Mouse (Mus musculus): ENCODE results near the gene Chd2. TPM values are rescaled to one million over a fixed set of nuclear protein-coding genes. Genes with fewer than 3 reads are reported as not detected.
"Not testable (repeated sequence)": the region's sequence is repeated elsewhere in the genome, so short reads cannot be mapped to it uniquely, and the experiment has no call there.

Gene Chd2
- polyA plus RNA-seq, 1 experiment from 2014 or later: 41.5 TPM

DNA sequence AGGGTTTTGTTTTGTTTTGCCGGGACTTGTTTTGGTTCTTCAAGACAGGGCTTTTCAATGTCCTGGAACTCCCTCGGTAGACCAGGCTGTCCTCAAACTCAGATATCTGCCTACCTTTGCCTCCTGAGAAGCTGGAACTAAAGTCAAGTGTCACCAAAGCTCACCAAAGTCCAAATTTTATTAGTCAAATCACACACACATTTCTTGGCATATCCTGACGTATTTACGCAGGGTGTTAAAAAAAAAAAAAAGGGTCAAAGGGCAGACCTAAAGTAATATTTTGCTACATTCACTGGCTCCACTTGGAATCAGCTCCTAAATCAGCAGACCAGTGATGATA, 5.8 kb downstream of the Chd2 start:
- H3K4me2 ChIP-seq (replicated peaks): no peak overlapping the region
- no peak for ATAC-seq (ENCODE audit: low FRiP score, low read depth)
- no peaks in the 10 kb centered on the region for H3K27me3 ChIP-seq (replicated peaks)
- H3K4me3 ChIP-seq: no peak overlapping the region
- WGBS: 83% methylated on average over 4 of the region's 4 CpGs
- no peak overlapping the region for H3K27ac ChIP-seq
- peaks cover 16% of the 10 kb centered on the region for H3K4me1 ChIP-seq
- no peak overlapping the region for H3K9ac ChIP-seq
- H3K9me3 ChIP-seq: no peaks in the 10 kb centered on the region
- H3K36me3 ChIP-seq: no peaks in the 10 kb centered on the region

- Histone ChIP-seq H3K9ac (no peak overlapping the region), H3K4me3 (no peak overlapping the region), H3K27ac (no peak overlapping the region), H3K36me3 (no peaks in the 10 kb centered on the region), H3K4me1 (peaks cover 16% of the 10 kb centered on the region), H3K4me2 (replicated peaks) (no peak overlapping the region), H3K27me3 (replicated peaks) (no peaks in the 10 kb centered on the region), H3K9me3 (no peaks in the 10 kb centered on the region)
- no peak for ATAC-seq (ENCODE audit: low FRiP score, low read depth)
- WGBS: 83% methylated on average over 2 of the region's 2 CpGs
These were observed 6.4 kb downstream of the Chd2 start for GRCm38 (mm10) chr7:73534937-73535860.

GRCm38 (mm10) chr7:73533457-73533856, 8.2 kb downstream of the Chd2 start:
- 69% methylated on average over 2 of the region's 2 CpGs for WGBS
- Histone ChIP-seq H3K27ac (no peak overlapping the region), H3K27me3 (replicated peaks) (no peaks in the 10 kb centered on the region), H3K36me3 (no peaks in the 10 kb centered on the region), H3K9ac (no peak overlapping the region), H3K4me2 (replicated peaks) (0 out of 2 replicates have a peak overlapping the region, but pooled peaks have one; percentile 9), H3K9me3 (no peaks in the 10 kb centered on the region), H3K4me3 (no peak overlapping the region), H3K4me1 (peaks cover 16% of the 10 kb centered on the region)
- no peak for ATAC-seq (ENCODE audit: low FRiP score, low read depth)

DNA sequence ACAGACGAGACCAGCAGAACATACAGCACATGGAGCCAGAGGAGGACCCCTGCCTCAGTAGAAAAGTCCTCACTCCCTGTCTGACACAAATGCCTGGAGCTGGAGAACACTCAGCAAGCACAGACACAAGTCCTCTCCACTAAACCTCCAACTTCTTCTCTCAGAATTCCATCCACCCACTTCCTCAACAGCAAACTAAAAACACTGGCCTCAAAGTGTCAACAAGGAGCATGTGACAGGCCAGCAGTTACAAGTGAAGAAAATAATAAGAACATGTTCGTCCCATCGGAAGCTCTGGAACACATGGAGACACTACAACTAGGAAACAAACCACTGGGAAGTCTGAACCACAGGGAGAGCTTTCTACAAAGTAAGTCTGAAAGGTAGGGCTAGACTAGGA, 8.7 kb downstream of the Chd2 start:
- H3K27ac ChIP-seq: no peak overlapping the region
- ATAC-seq (ENCODE audit: low FRiP score, low read depth): no peak
- no peak overlapping the region for H3K4me2 ChIP-seq (replicated peaks)
- no peak overlapping the region for H3K9ac ChIP-seq
- H3K36me3 ChIP-seq: no peaks in the 10 kb centered on the region
- H3K4me1 ChIP-seq: peaks cover 16% of the 10 kb centered on the region
- no peak overlapping the region for H3K4me3 ChIP-seq
- 79% methylated on average over 3 of the region's 3 CpGs for WGBS
- no peaks in the 10 kb centered on the region for H3K27me3 ChIP-seq (replicated peaks)
- no peaks in the 10 kb centered on the region for H3K9me3 ChIP-seq

- Histone ChIP-seq H3K4me2 (replicated peaks) (no peak overlapping the region), H3K27ac (no peak overlapping the region), H3K9ac (no peak overlapping the region), H3K4me3 (no peak overlapping the region), H3K9me3 (no peaks in the 10 kb centered on the region), H3K27me3 (replicated peaks) (no peaks in the 10 kb centered on the region), H3K4me1 (peaks cover 14% of the 10 kb centered on the region), H3K36me3 (no peaks in the 10 kb centered on the region)
- no peak for ATAC-seq (ENCODE audit: low FRiP score, low read depth)
- WGBS: 78% methylated on average over 3 of the region's 3 CpGs
These were observed 9.5 kb downstream of the Chd2 start for GRCm38 (mm10) chr7:73532139-73532538.

DNA sequence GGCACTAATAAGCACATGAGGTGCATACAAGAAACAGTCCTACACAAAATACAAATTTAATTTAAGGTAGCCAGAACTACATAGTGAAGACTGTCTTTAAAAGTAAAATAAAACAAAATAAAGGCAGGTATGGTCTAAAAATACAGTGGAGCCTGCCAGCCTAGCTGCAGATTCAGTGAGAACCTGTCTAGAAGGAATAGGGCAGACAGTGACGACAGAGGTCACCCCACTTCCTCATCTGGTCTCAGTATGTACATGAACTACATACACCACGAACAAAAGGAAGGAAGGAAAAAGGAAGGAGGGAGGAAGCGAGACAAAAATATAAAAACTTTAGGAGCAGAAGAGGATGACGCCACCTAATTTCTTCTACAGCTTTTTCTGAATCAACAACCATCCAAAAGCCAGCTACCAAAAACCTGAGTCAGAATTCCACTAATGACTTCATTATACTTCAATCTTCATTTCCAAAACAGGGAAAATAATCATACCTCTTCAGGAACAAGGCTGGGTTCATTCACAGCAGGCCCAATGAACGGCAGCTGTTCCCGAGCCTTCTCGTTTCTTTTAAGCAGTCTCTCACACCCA, 10.0 kb downstream of the Chd2 start:
- peaks cover 11% of the 10 kb centered on the region for H3K4me1 ChIP-seq
- no peak overlapping the region for H3K27ac ChIP-seq
- no peak overlapping the region for H3K4me2 ChIP-seq (replicated peaks)
- H3K36me3 ChIP-seq: no peaks in the 10 kb centered on the region
- no peaks in the 10 kb centered on the region for H3K27me3 ChIP-seq (replicated peaks)
- WGBS: 90% methylated on average over 7 of the region's 7 CpGs
- H3K4me3 ChIP-seq: no peak overlapping the region
- ATAC-seq (ENCODE audit: low FRiP score, low read depth): no peak
- no peak overlapping the region for H3K9ac ChIP-seq
- H3K9me3 ChIP-seq: no peaks in the 10 kb centered on the region

DNA sequence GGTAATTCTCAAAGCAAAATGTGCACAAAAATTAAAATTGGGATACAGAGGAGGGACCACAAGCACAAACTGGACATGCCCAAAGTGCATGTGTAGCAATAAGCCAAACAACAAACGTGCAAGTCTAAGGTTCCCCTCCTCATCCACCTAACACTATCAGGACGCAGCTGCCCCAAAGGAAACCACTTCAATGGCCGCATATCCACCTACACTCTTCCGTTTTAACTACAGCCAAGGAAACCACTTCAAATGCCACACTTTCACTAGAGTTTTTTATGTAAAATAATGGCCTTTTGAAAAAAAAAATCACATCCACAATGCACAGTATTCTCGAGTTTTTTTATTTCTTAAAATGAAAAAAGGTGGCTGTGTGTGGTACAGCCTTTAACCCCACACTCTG, 10.8 kb downstream of the Chd2 start:
- Histone ChIP-seq H3K4me2 (replicated peaks) (no peak overlapping the region), H3K9me3 (no peaks in the 10 kb centered on the region), H3K4me1 (peaks cover 11% of the 10 kb centered on the region), H3K36me3 (no peaks in the 10 kb centered on the region), H3K27ac (no peak overlapping the region), H3K27me3 (replicated peaks) (no peaks in the 10 kb centered on the region), H3K9ac (no peak overlapping the region), H3K4me3 (no peak overlapping the region)
- no peak for ATAC-seq (ENCODE audit: low FRiP score, low read depth)
- 90% methylated on average over 5 of the region's 5 CpGs for WGBS

GRCm38 (mm10) chr7:73530164-73530563, 11.5 kb downstream of the Chd2 start:
- H3K27me3 ChIP-seq (replicated peaks): no peaks in the 10 kb centered on the region
- no peak overlapping the region for H3K9ac ChIP-seq
- no peak overlapping the region for H3K4me3 ChIP-seq
- 94% methylated on average over 5 of the region's 5 CpGs for WGBS
- ATAC-seq (ENCODE audit: low FRiP score, low read depth): no peak
- no peaks in the 10 kb centered on the region for H3K9me3 ChIP-seq
- peaks cover 11% of the 10 kb centered on the region for H3K4me1 ChIP-seq
- H3K36me3 ChIP-seq: no peaks in the 10 kb centered on the region
- no peak overlapping the region for H3K4me2 ChIP-seq (replicated peaks)
- H3K27ac ChIP-seq: no peak overlapping the region

DNA sequence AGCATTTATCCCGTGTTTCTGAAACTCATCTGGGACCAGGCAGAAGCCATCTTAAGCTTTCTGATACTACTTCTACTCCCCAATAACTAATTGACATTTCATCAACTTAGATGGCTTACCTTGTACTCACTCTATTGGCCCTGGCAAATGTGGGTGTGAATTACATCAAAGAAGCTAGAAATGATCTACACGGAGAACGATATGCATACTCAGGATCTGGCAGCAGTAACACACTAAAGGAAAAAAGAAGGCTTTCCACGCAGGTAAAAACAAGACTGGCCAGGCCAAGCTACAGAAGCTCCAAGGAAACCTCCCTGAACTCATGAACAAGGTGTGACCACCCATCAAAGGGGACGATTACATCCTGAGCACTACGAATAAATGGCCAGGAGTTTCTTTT, 12.4 kb downstream of the Chd2 start:
- no peak for ATAC-seq (ENCODE audit: low FRiP score, low read depth)
- H3K27ac ChIP-seq: no peak overlapping the region
- no peaks in the 10 kb centered on the region for H3K27me3 ChIP-seq (replicated peaks)
- WGBS: 94% methylated on average over 6 of the region's 6 CpGs
- H3K9ac ChIP-seq: no peak overlapping the region
- H3K4me3 ChIP-seq: no peak overlapping the region
- H3K4me1 ChIP-seq: peaks cover 17% of the 10 kb centered on the region
- H3K36me3 ChIP-seq: no peaks in the 10 kb centered on the region
- H3K9me3 ChIP-seq: no peaks in the 10 kb centered on the region
- no peak overlapping the region for H3K4me2 ChIP-seq (replicated peaks)

- H3K4me3 ChIP-seq; H3K27ac ChIP-seq; ATAC-seq (ENCODE audit: low FRiP score, low read depth); H3K9me3 ChIP-seq; H3K4me2 ChIP-seq (replicated peaks); H3K9ac ChIP-seq; H3K36me3 ChIP-seq; H3K27me3 ChIP-seq (replicated peaks): not testable (repeated sequence)
- WGBS: 92% methylated on average over 7 of the region's 7 CpGs
- peaks cover 16% of the 10 kb centered on the region for H3K4me1 ChIP-seq
These were observed 13.2 kb downstream of the Chd2 start for GRCm38 (mm10) chr7:73528377-73528894.

- Histone ChIP-seq H3K4me1 (peaks cover 16% of the 10 kb centered on the region), H3K36me3 (no peaks in the 10 kb centered on the region), H3K27ac (no peak overlapping the region), H3K9ac (no peak overlapping the region), H3K27me3 (replicated peaks) (no peaks in the 10 kb centered on the region), H3K4me2 (replicated peaks) (no peak overlapping the region), H3K9me3 (no peaks in the 10 kb centered on the region), H3K4me3 (no peak overlapping the region)
- 91% methylated on average over 4 of the region's 4 CpGs for WGBS
- no peak for ATAC-seq (ENCODE audit: low FRiP score, low read depth)
These were observed 14.4 kb downstream of the Chd2 start for GRCm38 (mm10) chr7:73527225-73527624.

GRCm38 (mm10) chr7:73524454-73524952, 17.1 kb downstream of the Chd2 start:
- no peak overlapping the region; the same call in 1 of the 2 replicates for H3K4me2 ChIP-seq (replicated peaks)
- H3K4me3 ChIP-seq: no peak overlapping the region
- H3K36me3 ChIP-seq: peaks cover 1% of the 10 kb centered on the region; the same call in 1 of the 2 replicates
- H3K9me3 ChIP-seq: no peaks in the 10 kb centered on the region
- 42% methylated on average over 9 of the region's 9 CpGs for WGBS
- H3K9ac ChIP-seq: no peak overlapping the region
- H3K27ac ChIP-seq: peak overlapping the region; percentile 60; the same call in 1 of the 2 replicates
- no peaks in the 10 kb centered on the region for H3K27me3 ChIP-seq (replicated peaks)
- no peak; the same call in 1 of the 2 replicates for ATAC-seq (ENCODE audit: low FRiP score, low read depth)
- peaks cover 20% of the 10 kb centered on the region for H3K4me1 ChIP-seq
